Mouse (Mus musculus) thymus, postnatal 14 days (tissue): Measurements from ENCODE around the gene Inka2.

Experiments used
- DNase-seq: peaks from one replicate; pipeline ENCODE4 v3.0.0; 2021

Gene Inka2

GRCm38 (mm10) chr3:105733538-105733937, 29.1 kb downstream of the Inka2 start:
- DNase-seq: no peak

- no peak for DNase-seq
Observed at GRCm38 (mm10) chr3:105735285-105735684, 30.9 kb downstream of the Inka2 start.

GRCm38 (mm10) chr3:105736148-105736547, 31.7 kb downstream of the Inka2 start:
- DNase-seq: no peak

GRCm38 (mm10) chr3:105737070-105737469, 32.7 kb downstream of the Inka2 start:
- DNase-seq: no peak

DNA sequence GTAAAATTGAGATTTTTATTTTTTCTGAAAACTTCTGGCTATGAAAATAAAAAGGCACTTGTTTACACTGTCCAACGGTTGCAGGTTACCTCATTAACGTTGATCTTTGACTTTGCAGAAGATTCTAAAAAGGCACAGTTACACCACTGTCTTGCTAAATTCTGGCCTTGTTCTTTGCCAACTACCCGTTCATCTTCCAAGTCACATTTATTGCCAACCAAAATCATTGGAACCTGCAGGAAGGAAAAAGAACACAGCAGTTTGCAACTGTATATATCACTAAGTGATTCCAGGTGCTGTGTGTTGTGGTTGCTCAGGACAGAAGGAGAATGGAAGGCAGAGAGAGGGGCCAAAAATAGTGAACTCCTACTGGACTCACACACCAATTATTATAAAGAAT, 33.3 kb downstream of the Inka2 start:
- DNase-seq: no peak

DNA sequence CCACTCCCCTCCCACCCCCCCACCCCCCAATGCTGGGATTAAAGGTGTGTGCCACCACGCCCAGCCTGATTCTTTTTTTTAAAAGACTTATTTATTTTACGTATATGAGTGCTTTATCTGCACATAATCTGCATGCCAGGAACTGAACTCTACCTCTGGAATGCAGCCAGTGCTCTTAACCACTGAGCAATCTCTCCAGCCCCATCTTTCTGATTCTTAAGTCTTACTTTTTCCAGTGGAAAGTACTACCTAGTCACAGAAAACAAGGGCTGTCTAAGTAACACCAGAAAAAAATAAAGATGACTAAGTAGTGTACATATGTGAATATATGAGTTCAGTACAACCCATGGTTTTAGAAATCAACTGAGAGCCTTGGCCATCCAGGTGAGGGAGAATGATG, 42.1 kb downstream of the Inka2 start:
- DNase-seq: no peak

DNA sequence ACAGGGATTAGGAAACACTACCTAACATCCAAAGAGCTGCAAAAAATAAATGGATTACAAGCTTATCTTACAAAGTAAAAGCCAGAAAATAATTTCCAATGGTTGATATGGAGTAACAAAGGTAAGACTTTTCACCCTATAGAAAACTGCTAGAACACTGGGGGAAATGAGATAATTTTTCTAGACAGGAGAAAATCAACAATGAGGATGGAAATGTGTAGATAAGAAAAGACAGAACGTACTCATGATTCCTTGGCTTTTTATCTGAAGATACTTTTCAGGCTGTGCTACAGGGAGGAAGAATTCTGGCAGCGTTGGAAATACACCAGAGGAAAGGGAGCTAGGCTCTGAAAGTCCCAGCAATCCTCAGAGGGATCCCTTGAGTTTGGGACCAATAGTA, 46.4 kb downstream of the Inka2 start:
- no peak for DNase-seq

- no peak for DNase-seq
Observed at GRCm38 (mm10) chr3:105754184-105754583, 49.8 kb downstream of the Inka2 start.

DNA sequence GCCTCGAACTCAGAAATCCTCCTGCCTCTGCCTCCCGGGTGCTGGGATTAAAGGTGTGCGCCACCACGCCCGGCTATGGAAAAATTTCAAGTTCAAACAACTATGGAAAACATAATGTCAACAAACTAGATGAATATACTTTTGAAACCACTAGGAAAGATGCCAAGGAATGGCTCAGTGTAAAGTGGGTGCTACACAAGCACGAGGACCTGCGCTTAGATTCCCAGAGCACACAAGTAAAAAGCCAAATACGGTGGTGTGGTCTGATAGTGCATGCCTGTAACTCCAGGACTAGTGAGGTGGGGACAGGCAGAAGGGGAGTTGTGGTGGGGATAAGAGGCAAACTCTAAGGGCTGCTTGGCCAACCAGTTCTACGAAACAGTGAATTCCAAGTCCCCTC, 50.7 kb downstream of the Inka2 start:
- DNase-seq: no peak

- DNase-seq: no peak
Observed at GRCm38 (mm10) chr3:105756505-105756904, 52.1 kb downstream of the Inka2 start.

DNA sequence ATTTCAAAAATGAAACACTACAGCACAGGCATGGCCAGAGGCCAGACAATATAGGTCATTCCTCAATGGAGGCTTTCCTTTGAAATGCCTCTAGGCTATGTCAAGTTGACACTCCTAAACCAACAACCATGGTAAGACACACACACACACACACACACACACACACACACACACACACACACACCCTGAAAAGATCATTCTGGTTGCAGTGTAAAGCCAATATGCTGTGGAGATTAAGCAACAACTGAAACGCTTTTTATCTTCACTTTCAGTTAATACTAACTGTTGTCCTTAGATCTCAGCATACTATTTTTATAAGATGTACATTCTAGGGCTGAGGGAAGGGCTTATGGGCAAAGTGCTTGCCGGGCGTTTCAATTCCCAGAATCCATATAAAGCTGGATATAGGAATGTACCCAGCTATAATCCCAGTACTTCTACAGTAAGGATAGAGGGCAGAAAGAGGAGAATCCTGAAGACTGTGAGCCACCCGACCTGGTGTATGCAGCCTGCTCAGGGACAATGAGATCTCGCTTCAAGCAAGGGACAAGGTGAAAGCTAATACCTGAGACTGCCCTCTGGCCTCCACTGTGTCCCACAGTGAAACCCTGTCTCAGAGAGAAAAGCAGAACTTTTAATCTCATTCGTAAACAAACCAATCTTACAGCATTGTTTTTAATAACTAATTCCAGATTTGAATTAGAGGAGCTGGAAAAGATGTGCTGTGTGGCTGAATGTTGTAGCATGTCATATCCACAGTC, 53.1 kb downstream of the Inka2 start:
- DNase-seq: no peak

DNA sequence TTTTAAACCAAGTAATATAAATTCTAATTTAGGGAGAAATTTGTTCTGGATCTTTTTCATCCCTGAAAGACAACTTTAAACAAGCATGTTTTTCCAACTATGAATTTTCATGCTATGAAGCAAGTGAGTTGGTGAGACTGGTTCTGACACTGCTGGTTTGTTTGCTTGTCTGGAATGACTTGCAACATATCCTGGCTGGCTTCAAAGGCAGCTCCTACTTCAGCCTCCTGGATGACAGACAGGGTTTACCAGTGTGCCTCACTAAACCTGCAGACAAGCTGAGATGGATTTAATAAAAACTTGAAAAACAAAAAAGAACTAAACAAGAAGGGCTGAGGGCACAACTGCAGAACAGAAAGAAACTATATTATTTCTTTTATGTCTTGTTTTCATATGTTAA, 53.7 kb downstream of the Inka2 start:
- no peak for DNase-seq

GRCm38 (mm10) chr3:105758658-105759057, 54.3 kb downstream of the Inka2 start:
- no peak for DNase-seq

- no peak for DNase-seq
Observed at GRCm38 (mm10) chr3:105760063-105760462, 55.7 kb downstream of the Inka2 start.

GRCm38 (mm10) chr3:105763132-105763851, 58.9 kb downstream of the Inka2 start:
- peak; percentile 59 for DNase-seq

- DNase-seq: peak; percentile 54
Observed at GRCm38 (mm10) chr3:105768529-105768928, 64.1 kb downstream of the Inka2 start.

- no peak for DNase-seq
Observed at GRCm38 (mm10) chr3:105769380-105769779, 65.0 kb downstream of the Inka2 start.
